Mouse (Mus musculus): ENCODE measurements around the gene Ubash3b. TPM values are rescaled to one million over a fixed set of nuclear protein-coding genes. Genes with fewer than 3 reads are reported as not detected.

The Ubash3b gene
- polyA plus RNA-seq, 1 experiment from 2014 or later, result 5.2 TPM

GRCm38 (mm10) chr9:41014512-41014911, 147.0 kb downstream of the Ubash3b start:
- Histone ChIP-seq H3K36me3 (ENCODE audit: control insufficient read depth, insufficient read depth, low read length) (no peaks in the 10 kb centered on the region), H3K27ac (ENCODE audit: low read length) (no peak overlapping the region), H3K9me3 (ENCODE audit: control insufficient read depth, low read length) (no peaks in the 10 kb centered on the region), H3K4me3 (ENCODE audit: low read length) (no peak overlapping the region), H3K4me2 (ENCODE audit: low read depth, low read length) (no peak overlapping the region), H3K9ac (ENCODE audit: low read length) (no peak overlapping the region), H3K4me1 (replicated peaks; ENCODE audit: control insufficient read depth, insufficient read depth, low read length) (no peaks in the 10 kb centered on the region), H3K27me3 (ENCODE audit: control insufficient read depth, insufficient read depth, low read depth, low read length) (no peaks in the 10 kb centered on the region)
- ATAC-seq (ENCODE audit: low read depth), result no peak
- WGBS, result 56% methylated on average over 4 of the region's 4 CpGs

GRCm38 (mm10) chr9:41012456-41012855, 149.0 kb downstream of the Ubash3b start:
- Histone ChIP-seq H3K27ac (ENCODE audit: low read length) (no peak overlapping the region), H3K27me3 (ENCODE audit: control insufficient read depth, insufficient read depth, low read depth, low read length) (no peaks in the 10 kb centered on the region), H3K9ac (ENCODE audit: low read length) (no peak overlapping the region), H3K4me1 (replicated peaks; ENCODE audit: control insufficient read depth, insufficient read depth, low read length) (no peaks in the 10 kb centered on the region), H3K4me2 (ENCODE audit: low read depth, low read length) (no peak overlapping the region), H3K4me3 (ENCODE audit: low read length) (no peak overlapping the region), H3K9me3 (ENCODE audit: control insufficient read depth, low read length) (no peaks in the 10 kb centered on the region), H3K36me3 (ENCODE audit: control insufficient read depth, insufficient read depth, low read length) (no peaks in the 10 kb centered on the region)
- ATAC-seq (ENCODE audit: low read depth), result no peak
- 90% methylated on average over 5 of the region's 5 CpGs for WGBS

- Histone ChIP-seq H3K27ac (ENCODE audit: low read length) (no peak overlapping the region), H3K9ac (ENCODE audit: low read length) (no peak overlapping the region), H3K9me3 (ENCODE audit: control insufficient read depth, low read length) (no peaks in the 10 kb centered on the region), H3K27me3 (ENCODE audit: control insufficient read depth, insufficient read depth, low read depth, low read length) (no peaks in the 10 kb centered on the region), H3K4me3 (ENCODE audit: low read length) (no peak overlapping the region), H3K36me3 (ENCODE audit: control insufficient read depth, insufficient read depth, low read length) (no peaks in the 10 kb centered on the region), H3K4me1 (replicated peaks; ENCODE audit: control insufficient read depth, insufficient read depth, low read length) (no peaks in the 10 kb centered on the region), H3K4me2 (ENCODE audit: low read depth, low read length) (no peak overlapping the region)
- 75% methylated on average over 13 of the region's 13 CpGs for WGBS
- no peak for ATAC-seq (ENCODE audit: low read depth)
Observed at GRCm38 (mm10) chr9:41011512-41012436, 149.7 kb downstream of the Ubash3b start.

GRCm38 (mm10) chr9:41007785-41008184, 153.7 kb downstream of the Ubash3b start:
- WGBS, result 29% methylated on average over 1 of the region's 1 CpGs
- Histone ChIP-seq H3K9me3 (ENCODE audit: control insufficient read depth, low read length) (no peaks in the 10 kb centered on the region), H3K4me1 (replicated peaks; ENCODE audit: control insufficient read depth, insufficient read depth, low read length) (no peaks in the 10 kb centered on the region), H3K27ac (ENCODE audit: low read length) (no peak overlapping the region), H3K36me3 (ENCODE audit: control insufficient read depth, insufficient read depth, low read length) (no peaks in the 10 kb centered on the region), H3K4me2 (ENCODE audit: low read depth, low read length) (no peak overlapping the region), H3K9ac (ENCODE audit: low read length) (no peak overlapping the region), H3K27me3 (ENCODE audit: control insufficient read depth, insufficient read depth, low read depth, low read length) (no peaks in the 10 kb centered on the region), H3K4me3 (ENCODE audit: low read length) (no peak overlapping the region)
- no peak for ATAC-seq (ENCODE audit: low read depth)

- H3K27ac ChIP-seq (ENCODE audit: low read length), result no peak within 1 kb of the TSS
- no peak within 1 kb of the TSS for H3K9ac ChIP-seq (ENCODE audit: low read length)
- H3K27me3 ChIP-seq (ENCODE audit: control insufficient read depth, insufficient read depth, low read depth, low read length), result no peaks in the 10 kb centered on the region
- H3K9me3 ChIP-seq (ENCODE audit: control insufficient read depth, low read length), result no peaks in the 10 kb centered on the region
- no peaks in the 10 kb centered on the region for H3K36me3 ChIP-seq (ENCODE audit: control insufficient read depth, insufficient read depth, low read length)
- H3K4me2 ChIP-seq (ENCODE audit: low read depth, low read length), result no peak within 1 kb of the TSS
- no peak for ATAC-seq (ENCODE audit: low read depth)
- WGBS, result 25% methylated on average over 4 of the region's 4 CpGs
- H3K4me1 ChIP-seq (replicated peaks; ENCODE audit: control insufficient read depth, insufficient read depth, low read length), result no peaks in the 10 kb centered on the region
- H3K4me3 ChIP-seq (ENCODE audit: low read length), result no peak within 1 kb of the TSS
Observed at GRCm38 (mm10) chr9:41004415-41004814, 157.1 kb downstream of the Ubash3b start, which contains the start of gene Crtam. Gene Crtam, minus strand, starts transcription at chr9:41004628.

GRCm38 (mm10) chr9:40997116-40997779, 164.2 kb downstream of the Ubash3b start:
- Histone ChIP-seq H3K9ac (ENCODE audit: low read length) (no peak overlapping the region), H3K4me2 (ENCODE audit: low read depth, low read length) (no peak overlapping the region), H3K4me1 (replicated peaks; ENCODE audit: control insufficient read depth, insufficient read depth, low read length) (no peaks in the 10 kb centered on the region), H3K4me3 (ENCODE audit: low read length) (no peak overlapping the region), H3K27ac (ENCODE audit: low read length) (no peak overlapping the region), H3K36me3 (ENCODE audit: control insufficient read depth, insufficient read depth, low read length) (no peaks in the 10 kb centered on the region), H3K27me3 (ENCODE audit: control insufficient read depth, insufficient read depth, low read depth, low read length) (no peaks in the 10 kb centered on the region), H3K9me3 (ENCODE audit: control insufficient read depth, low read length) (no peaks in the 10 kb centered on the region)
- ATAC-seq (ENCODE audit: low read depth), result no peak
- 73% methylated on average over 7 of the region's 7 CpGs for WGBS

GRCm38 (mm10) chr9:40994075-40994474, 167.4 kb downstream of the Ubash3b start:
- H3K36me3 ChIP-seq (ENCODE audit: control insufficient read depth, insufficient read depth, low read length), result no peaks in the 10 kb centered on the region
- no peaks in the 10 kb centered on the region for H3K9me3 ChIP-seq (ENCODE audit: control insufficient read depth, low read length)
- H3K27me3 ChIP-seq (ENCODE audit: control insufficient read depth, insufficient read depth, low read depth, low read length), result no peaks in the 10 kb centered on the region
- no peak overlapping the region for H3K4me3 ChIP-seq (ENCODE audit: low read length)
- WGBS, result 68% methylated on average over 5 of the region's 5 CpGs
- no peak for ATAC-seq (ENCODE audit: low read depth)
- H3K4me1 ChIP-seq (replicated peaks; ENCODE audit: control insufficient read depth, insufficient read depth, low read length), result no peaks in the 10 kb centered on the region
- H3K27ac ChIP-seq (ENCODE audit: low read length), result no peak overlapping the region
- no peak overlapping the region for H3K4me2 ChIP-seq (ENCODE audit: low read depth, low read length)
- no peak overlapping the region for H3K9ac ChIP-seq (ENCODE audit: low read length)

- no peaks in the 10 kb centered on the region for H3K4me1 ChIP-seq (replicated peaks; ENCODE audit: control insufficient read depth, insufficient read depth, low read length)
- ATAC-seq (ENCODE audit: low read depth), result no peak
- H3K36me3 ChIP-seq (ENCODE audit: control insufficient read depth, insufficient read depth, low read length), result no peaks in the 10 kb centered on the region
- WGBS, result 83% methylated on average over 6 of the region's 6 CpGs
- H3K9ac ChIP-seq (ENCODE audit: low read length), result no peak overlapping the region
- H3K27me3 ChIP-seq (ENCODE audit: control insufficient read depth, insufficient read depth, low read depth, low read length), result no peaks in the 10 kb centered on the region; the same call in 1 of the 2 replicates
- H3K4me2 ChIP-seq (ENCODE audit: low read depth, low read length), result no peak overlapping the region
- H3K9me3 ChIP-seq (ENCODE audit: control insufficient read depth, low read length), result no peaks in the 10 kb centered on the region
- H3K4me3 ChIP-seq (ENCODE audit: low read length), result no peak overlapping the region
- no peak overlapping the region for H3K27ac ChIP-seq (ENCODE audit: low read length)
Observed at GRCm38 (mm10) chr9:40991511-40991910, 170.0 kb downstream of the Ubash3b start.

- no peak for ATAC-seq (ENCODE audit: low read depth)
- Histone ChIP-seq H3K27me3 (ENCODE audit: control insufficient read depth, insufficient read depth, low read depth, low read length) (no peaks in the 10 kb centered on the region; the same call in 1 of the 2 replicates), H3K36me3 (ENCODE audit: control insufficient read depth, insufficient read depth, low read length) (no peaks in the 10 kb centered on the region), H3K27ac (ENCODE audit: low read length) (no peak overlapping the region), H3K4me3 (ENCODE audit: low read length) (no peak overlapping the region), H3K9me3 (ENCODE audit: control insufficient read depth, low read length) (no peaks in the 10 kb centered on the region), H3K4me2 (ENCODE audit: low read depth, low read length) (no peak overlapping the region), H3K4me1 (replicated peaks; ENCODE audit: control insufficient read depth, insufficient read depth, low read length) (no peaks in the 10 kb centered on the region), H3K9ac (ENCODE audit: low read length) (no peak overlapping the region)
- WGBS, result 34% methylated on average over 4 of the region's 4 CpGs
Observed at GRCm38 (mm10) chr9:40989940-40990588, 171.4 kb downstream of the Ubash3b start.

All from lung, embryonic 16.5 days (tissue).